Mouse (Mus musculus) midbrain, postnatal 0 days (tissue): Measurements from ENCODE around the gene Slc45a3. TPM values are rescaled to one million over a fixed set of nuclear protein-coding genes. Genes with fewer than 3 reads are reported as not detected.

Source experiments
- ATAC-seq: fragments of 200-750 bp; cut with Nextera tagmentation; 2 replicates; pipeline ENCODE4 v1.8.0; 2017; ENCODE audit warnings: moderate number of reproducible peaks, mild to moderate bottlenecking, moderate TSS enrichment, moderate library complexity; ENCODE audit not compliant: low FRiP score
- DNase-seq: peaks from one replicate; pipeline ENCODE4 v3.0.0-alpha.2; 2015; ENCODE audit warnings: low spot score
- H3K27ac ChIP-seq: fragments of 300-500 bp; sonication (generic); 2 replicates; pipeline ENCODE4 v1.5.1; 2014; ENCODE audit warnings: low read depth, mild to moderate bottlenecking, low read length, mixed read lengths
- H3K27me3 ChIP-seq: fragments of 300-500 bp; sonication (generic); 2 replicates; pipeline ENCODE4 v1.6.1; 2014; ENCODE audit warnings: low read length, control low read depth, mixed read lengths; ENCODE audit not compliant: insufficient read depth
- H3K36me3 ChIP-seq: fragments of 300-500 bp; sonication (generic); 2 replicates; pipeline ENCODE4 v1.6.1; 2014; ENCODE audit warnings: low read length, control low read depth, mixed read lengths; ENCODE audit not compliant: insufficient read depth
- H3K4me1 ChIP-seq: fragments of 300-500 bp; sonication (generic); 2 replicates; pipeline ENCODE4 v1.6.1; 2014; ENCODE audit warnings: mild to moderate bottlenecking, control low read depth, antibody characterized with exemption, low read length, mixed read lengths; ENCODE audit not compliant: insufficient read depth
- H3K4me2 ChIP-seq: fragments of 300-500 bp; sonication (generic); 2 replicates; pipeline ENCODE4 v1.6.1; 2014; ENCODE audit warnings: low read depth, mild to moderate bottlenecking, low read length, mixed read lengths; ENCODE audit not compliant: poor library complexity, severe bottlenecking
- H3K4me3 ChIP-seq: fragments of 300-500 bp; sonication (generic); 2 replicates; pipeline ENCODE4 v1.5.1; 2014; ENCODE audit warnings: low read depth, mild to moderate bottlenecking, low read length, moderate library complexity
- H3K9ac ChIP-seq: fragments of 300-500 bp; sonication (generic); replicated peaks from 2 replicates; pipeline ENCODE4 v1.6.1; 2014; ENCODE audit warnings: mild to moderate bottlenecking, low read length, moderate library complexity, mixed read lengths; ENCODE audit not compliant: poor library complexity, severe bottlenecking
- H3K9me3 ChIP-seq: fragments of 300-500 bp; sonication (generic); 2 replicates; pipeline ENCODE4 v1.6.1; 2016; ENCODE audit warnings: low read length, control low read depth
- CTCF ChIP-seq: IDR thresholded peaks from 2 replicates; pipeline ENCODE4 v1.5.1; 2016; ENCODE audit warnings: antibody characterized with exemption, mild to moderate bottlenecking
- WGBS: fragments of 180-500 bp; shearing (Covaris S2); extraction: QIAGEN DNeasy Blood & Tissue Kit; methylation state at CpG from one replicate; pipeline ENCODE4 v1.1.7; 2014; 5-methylcytosine and 5-hydroxymethylcytosine counted together
- polyA plus RNA-seq: library from polyadenylated mRNA; unstranded; fragments of >200 nt; fragmentation: Nextera tagmentation; extraction: Ambion mirVana; gene quantifications from 2 replicates; pipeline ENCODE4 v1.2.1, GENCODE M21; 2015
- total RNA-seq: library from RNA; depleted of rRNA; stranded (reverse); fragments of >200 nt; gene quantifications from 2 replicates; pipeline ENCODE4 v1.2.3, GENCODE M21; 2014

Gene Slc45a3
- total and polyA plus RNA-seq, 2 experiments from 2014 or later: 0.38 to 1.3 TPM

GRCm38 (mm10) chr1:131938811-131939210 lies 24.0 kb upstream of the Slc45a3 start:
- DNase-seq: no peak
- Histone ChIP-seq H3K4me3 (no peak overlapping the region), H3K27me3 (no peaks in the 10 kb centered on the region), H3K27ac (no peak overlapping the region), H3K9me3 (no peaks in the 10 kb centered on the region), H3K4me2 (no peak overlapping the region), H3K36me3 (no peaks in the 10 kb centered on the region; the same call in 1 of the 2 replicates), H3K4me1 (no peaks in the 10 kb centered on the region), H3K9ac (no peak overlapping the region)
- WGBS: 79% methylated on average over 1 of the region's 1 CpGs
- no peak for TF ChIP-seq CTCF
- no peak for ATAC-seq

- H3K36me3 ChIP-seq: no peaks in the 10 kb centered on the region
- DNase-seq (no peak), ATAC-seq (no peak)
- no peaks in the 10 kb centered on the region for H3K4me1 ChIP-seq
- no peaks in the 10 kb centered on the region for H3K9me3 ChIP-seq
- no peak overlapping the region for H3K4me3 ChIP-seq
- H3K27ac ChIP-seq: no peak overlapping the region
- no peak overlapping the region for H3K9ac ChIP-seq
- H3K27me3 ChIP-seq: no peaks in the 10 kb centered on the region
- 23% methylated on average over 2 of the region's 2 CpGs for WGBS
- H3K4me2 ChIP-seq: no peak overlapping the region
- TF ChIP-seq CTCF: no peak
These were observed 22.0 kb upstream of the Slc45a3 start for GRCm38 (mm10) chr1:131940711-131941244.

- TF ChIP-seq CTCF: no peak
- no peak overlapping the region for H3K4me3 ChIP-seq
- H3K4me1 ChIP-seq: no peaks in the 10 kb centered on the region
- no peaks in the 10 kb centered on the region for H3K9me3 ChIP-seq
- H3K4me2 ChIP-seq: no peak overlapping the region
- H3K36me3 ChIP-seq: no peaks in the 10 kb centered on the region
- H3K9ac ChIP-seq: no peak overlapping the region
- ATAC-seq (no peak), DNase-seq (no peak)
- no peaks in the 10 kb centered on the region for H3K27me3 ChIP-seq
- no peak overlapping the region for H3K27ac ChIP-seq
- 97% methylated on average over 1 of the region's 1 CpGs for WGBS
These were observed 21.3 kb upstream of the Slc45a3 start for GRCm38 (mm10) chr1:131941501-131941900.

DNA sequence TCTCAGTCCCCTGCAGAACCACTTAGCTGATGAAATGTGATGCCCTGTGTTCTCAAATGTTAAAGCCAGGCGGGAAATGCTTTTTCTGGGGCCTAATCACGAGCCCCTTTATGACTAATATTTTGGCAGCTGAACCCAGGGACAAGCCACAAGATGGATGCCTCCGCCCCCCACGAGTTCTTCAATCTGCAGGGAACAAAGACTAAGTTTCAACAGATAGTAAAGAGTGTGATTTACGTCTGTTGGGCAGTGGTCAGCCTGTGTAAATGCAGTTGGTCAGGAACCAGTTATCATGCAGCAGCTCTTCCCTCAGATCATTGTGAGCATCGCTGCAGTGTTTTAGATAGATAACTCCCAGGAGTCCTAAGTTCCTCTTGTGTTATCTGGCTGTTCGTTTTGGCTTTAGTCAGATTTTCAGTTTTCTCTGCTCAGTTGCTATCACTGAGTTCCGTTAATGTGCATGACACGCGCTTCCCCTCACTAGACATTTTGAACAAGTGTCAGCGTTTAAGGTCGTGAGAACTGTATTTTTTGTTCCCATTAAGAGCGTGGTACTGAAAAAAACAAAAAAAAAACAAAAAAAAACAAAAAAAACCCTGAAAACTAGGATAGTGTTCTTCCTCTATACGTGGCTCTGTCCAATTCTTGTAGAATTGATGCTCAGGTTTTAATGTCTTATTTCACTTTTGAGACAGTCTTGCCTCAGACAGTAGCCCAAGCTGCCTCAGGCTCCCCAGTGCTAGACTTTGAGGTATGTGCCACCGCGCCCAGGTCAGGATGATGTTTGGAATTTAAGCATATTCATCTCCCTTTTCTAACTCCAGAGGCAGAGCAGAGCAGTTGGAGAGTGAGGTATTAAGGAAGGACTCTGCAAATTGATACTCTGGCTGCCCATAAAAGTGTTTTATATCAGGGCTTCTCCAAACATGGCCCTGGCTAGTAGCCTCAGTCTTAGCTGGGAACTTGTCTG lies 19.9 kb upstream of the Slc45a3 start:
- 69% methylated on average over 16 of the region's 16 CpGs for WGBS
- Histone ChIP-seq H3K27me3 (no peaks in the 10 kb centered on the region), H3K27ac (no peak overlapping the region), H3K36me3 (no peaks in the 10 kb centered on the region), H3K4me2 (no peak overlapping the region), H3K9ac (no peak overlapping the region), H3K4me1 (no peaks in the 10 kb centered on the region), H3K4me3 (no peak overlapping the region), H3K9me3 (no peaks in the 10 kb centered on the region)
- TF ChIP-seq CTCF: no peak
- ATAC-seq: no peak
- no peak for DNase-seq

DNA sequence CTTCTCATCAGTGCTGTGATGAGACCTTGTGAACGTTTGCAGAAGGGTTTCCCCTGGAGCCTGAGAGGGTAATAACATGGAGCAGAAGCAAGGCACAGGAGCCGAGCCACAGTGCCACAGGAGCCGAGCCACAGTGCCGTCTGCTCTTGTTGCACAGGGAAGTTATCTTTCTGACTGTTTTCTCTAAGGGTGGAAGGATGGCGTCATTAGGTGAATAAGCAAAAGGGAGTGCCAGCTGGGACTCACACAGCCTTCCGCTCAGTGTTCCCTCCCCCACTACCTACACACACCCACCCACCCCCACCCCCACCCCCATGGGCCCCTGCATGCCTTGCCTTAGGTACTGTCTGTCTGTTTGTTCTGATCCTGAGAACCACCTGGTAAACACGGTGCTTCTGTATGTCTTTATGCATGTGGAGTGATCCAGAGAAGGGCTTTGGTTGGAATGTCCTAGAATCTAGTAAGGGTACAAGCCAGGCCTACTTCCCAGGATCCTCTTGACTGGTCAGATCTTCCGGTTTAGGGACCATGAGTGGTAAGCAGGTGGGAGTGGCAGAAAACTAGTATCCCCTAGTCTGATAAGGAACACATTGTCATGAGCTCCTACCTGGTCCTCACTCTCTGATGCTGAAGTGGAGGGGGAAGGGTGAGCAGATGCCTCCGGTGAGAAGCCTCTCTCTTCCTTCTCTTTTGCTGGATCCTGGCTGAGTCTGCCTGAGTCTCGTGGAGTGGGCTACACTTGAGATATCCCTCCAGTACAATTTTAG lies 16.9 kb upstream of the Slc45a3 start:
- TF ChIP-seq CTCF: no peak
- WGBS: 70% methylated on average over 10 of the region's 10 CpGs
- no peak for DNase-seq
- Histone ChIP-seq H3K27ac (no peak overlapping the region), H3K36me3 (no peaks in the 10 kb centered on the region), H3K4me1 (no peaks in the 10 kb centered on the region), H3K27me3 (no peaks in the 10 kb centered on the region), H3K4me2 (no peak overlapping the region), H3K9ac (no peak overlapping the region), H3K4me3 (no peak overlapping the region), H3K9me3 (no peaks in the 10 kb centered on the region)
- ATAC-seq: no peak
